ENCODE assay signal across 22 mouse cellular contexts in genomic region chr17:64735492-64735891, GRCm38 (mm10).
DNase-seq lines count a peak whose midpoint lies in the region; ATAC-seq lines count a peak whose summit lies in the region.
"Had no signal": no experiment of that assay in that cellular context is flagged by ENCODE, and none has a peak within 500 bp of the region (broad histone marks: within the 10 kb centered on the region; RNA-seq: fewer than 3 reads in every experiment).

No protein-coding gene starts in this region.

- peak; percentile 45 to 53; a peak in 2 of 4 replicates for ATAC-seq in hematopoietic stem cell, adult 5-6 weeks (replicated peaks in 1 of 2; ENCODE audit: insufficient read depth in 1 of 2, low FRiP score in 2 of 2, low TSS enrichment in 1 of 2, low read depth in 1 of 2, poor library complexity in 2 of 2, severe bottlenecking in 2 of 2)
- peak; percentile 75 for ATAC-seq in megakaryocyte, adult 5-6 weeks (ENCODE audit: poor library complexity, severe bottlenecking)
- ATAC-seq: forebrain, embryonic 14.5 days; hindbrain, postnatal 0 days; Patski had no signal

- DNase-seq in heart, adult 11 months: peak; percentile 96
- no peak for DNase-seq in heart, postnatal 25 days (ENCODE audit: low spot score)
- DNase-seq in kidney, postnatal 14 days: peak; percentile 11
- DNase-seq in kidney, postnatal 25 days: no peak
- no peak for DNase-seq in frontal cortex, postnatal 36 days (ENCODE audit: low spot score in 2 of 2)
- DNase-seq in left cerebral cortex, adult 11 months (ENCODE audit: low spot score): no peak
- DNase-seq: adrenal gland, adult 8-10 months; cerebellum, adult 11-12 months; cerebellum, postnatal 25 days; embryo, embryonic 11 days; gastrocnemius, postnatal 14 days; kidney, adult 18-20 months; layer of hippocampus, adult 9-11 months; midbrain, embryonic 14.5 days; right cerebral cortex, postnatal 14 days; thymus, adult 2 months; thymus, postnatal 4 days had no signal

- intact Hi-C loops in heart, postnatal 25 days (cut with DNase I): no loop called here

Comparison
In these comparisons a context has a peak if more than half of its experiments do, and no peak if none do; other contexts are left out.
1. DNase-seq: peak in heart, adult 11 months (single experiment) and kidney, postnatal 14 days (single experiment); none in heart, postnatal 25 days (single experiment), kidney, postnatal 25 days (0 of 2), frontal cortex, postnatal 36 days (0 of 2) and left cerebral cortex, adult 11 months (single experiment).